Mouse (Mus musculus): ENCODE measurements around the gene Timmdc1.

Timmdc1 gene

GRCm38 (mm10) chr16:38522129-38523084 is at the start of gene Timmdc1:
Timmdc1 (minus strand) TSS chr16:38522663.
- DNase-seq (ENCODE audit: low spot score): peak; percentile 97

DNA sequence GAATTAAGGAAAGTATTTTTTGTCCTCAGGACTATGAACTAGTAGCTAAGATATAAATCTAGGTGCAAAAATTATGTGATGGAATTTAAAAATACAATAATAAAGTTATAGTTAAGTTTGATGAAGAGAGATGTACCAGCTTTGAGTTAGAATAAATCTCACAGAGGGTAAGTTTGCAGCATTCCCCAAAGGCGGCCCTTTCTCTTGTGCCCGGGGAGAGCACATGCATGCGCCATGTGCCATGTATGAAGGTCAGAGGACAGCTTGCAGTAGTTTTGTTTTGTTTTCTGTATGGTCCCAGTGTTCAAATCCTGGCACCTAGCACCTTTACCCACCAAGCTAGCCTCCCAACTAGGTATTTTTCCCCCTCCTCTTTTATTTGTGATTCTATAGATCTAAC is 49.0 kb upstream of the Timmdc1 start:
- no peak for DNase-seq (ENCODE audit: low spot score)

DNA sequence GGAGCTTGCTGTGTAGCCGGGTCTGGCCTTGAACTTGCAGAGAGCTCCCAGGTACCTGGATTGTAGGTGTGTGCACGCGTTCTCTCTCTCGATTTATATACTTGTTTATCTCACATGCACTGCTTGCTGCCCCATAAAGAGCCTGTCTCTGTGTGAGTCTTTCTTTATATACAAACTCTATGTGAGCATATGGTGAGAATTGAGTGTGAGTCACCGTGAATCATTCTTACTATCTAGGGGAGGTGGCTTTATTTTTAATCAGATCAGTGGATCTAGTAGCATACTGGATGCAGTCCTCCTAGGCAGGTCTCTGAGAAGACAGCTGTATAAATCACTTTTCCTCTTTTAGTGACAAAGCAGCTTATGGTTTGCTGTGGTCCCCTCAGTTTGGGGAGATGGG is 45.7 kb upstream of the Timmdc1 start:
- DNase-seq (ENCODE audit: low spot score): no peak

GRCm38 (mm10) chr16:38563516-38563915 is 41.1 kb upstream of the Timmdc1 start:
- DNase-seq (ENCODE audit: low spot score): no peak

DNA sequence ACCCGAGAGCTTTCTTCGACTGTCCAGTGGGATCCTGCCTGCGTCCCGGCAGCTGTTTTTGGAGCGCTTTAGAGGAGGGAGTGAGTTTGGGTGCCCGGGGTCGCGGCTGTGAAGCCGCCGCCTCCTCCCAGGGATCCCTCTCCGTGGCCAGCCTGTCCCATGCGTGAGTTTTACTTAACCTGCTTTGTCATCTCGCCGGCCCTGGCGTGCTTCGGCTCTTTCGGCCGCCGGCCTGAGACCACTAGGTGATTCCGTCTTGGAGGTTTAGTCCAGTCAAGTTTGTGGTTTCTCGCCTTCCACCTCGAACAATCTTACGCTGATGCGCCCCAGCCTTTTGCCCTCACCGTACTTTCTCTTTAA is 40.5 kb upstream of the Timmdc1 start:
- no peak for DNase-seq (ENCODE audit: low spot score)

GRCm38 (mm10) chr16:38562131-38562967 is 39.9 kb upstream of the Timmdc1 start:
- DNase-seq (ENCODE audit: low spot score): peak; percentile 95

- DNase-seq (ENCODE audit: low spot score): no peak
These were observed 35.8 kb upstream of the Timmdc1 start, which contains the start of gene Tmem39a for GRCm38 (mm10) chr16:38558221-38558748. Tmem39a (plus strand) TSS chr16:38558698.

- peak; percentile 28 for DNase-seq (ENCODE audit: low spot score)
These were observed 33.5 kb upstream of the Timmdc1 start for GRCm38 (mm10) chr16:38555988-38556387.

DNA sequence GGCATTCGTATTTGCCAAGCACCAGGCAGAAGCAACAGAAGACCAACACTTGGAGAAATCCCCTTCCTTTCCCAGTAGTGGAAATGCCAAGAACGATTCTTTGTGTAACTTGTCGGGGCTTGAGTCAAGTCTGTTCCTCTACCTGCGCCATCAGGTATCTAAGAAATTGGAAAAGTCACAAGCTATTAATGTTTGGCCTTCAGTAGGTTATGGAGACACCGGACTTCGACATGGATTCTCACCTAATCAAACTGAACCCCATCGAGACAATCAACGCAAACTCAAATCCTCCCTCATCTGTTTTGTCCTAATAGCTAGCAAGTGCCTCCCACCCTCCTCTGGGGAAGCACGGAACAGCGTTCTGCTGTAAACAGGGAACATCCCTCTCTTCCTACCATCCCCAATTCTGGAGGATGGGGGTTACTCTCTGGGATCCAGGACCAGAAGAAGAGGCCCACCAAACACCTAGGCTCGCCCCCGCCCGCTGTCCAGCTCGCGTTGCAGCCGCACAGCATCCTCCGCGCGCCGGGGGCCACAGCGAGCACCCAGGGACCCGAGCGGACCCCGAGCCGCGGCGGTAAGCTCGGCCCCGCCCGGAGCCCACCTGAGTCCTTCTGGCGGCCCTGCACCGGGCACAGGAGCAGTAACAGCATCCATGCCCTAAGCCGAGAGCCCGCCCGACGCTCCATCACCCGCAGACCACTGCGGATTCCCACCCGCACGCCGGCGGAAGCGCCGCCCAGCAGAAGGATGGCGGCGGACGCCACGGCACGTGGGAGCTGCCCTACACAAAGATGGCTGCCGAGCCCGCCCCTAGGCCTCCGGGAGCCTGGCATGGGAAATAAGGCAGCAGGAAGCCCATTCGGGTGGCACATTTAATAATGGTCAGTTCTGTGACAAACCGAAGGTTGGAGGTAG is 27.3 kb upstream of the Timmdc1 start, which contains the start of gene Poglut1:
Gene Poglut1, minus strand, starts transcription at position 780 of the 918 bp plus-strand sequence.
- DNase-seq (ENCODE audit: low spot score): peak; percentile 84

GRCm38 (mm10) chr16:38548000-38548399 is 25.5 kb upstream of the Timmdc1 start:
- no peak for DNase-seq (ENCODE audit: low spot score)

DNA sequence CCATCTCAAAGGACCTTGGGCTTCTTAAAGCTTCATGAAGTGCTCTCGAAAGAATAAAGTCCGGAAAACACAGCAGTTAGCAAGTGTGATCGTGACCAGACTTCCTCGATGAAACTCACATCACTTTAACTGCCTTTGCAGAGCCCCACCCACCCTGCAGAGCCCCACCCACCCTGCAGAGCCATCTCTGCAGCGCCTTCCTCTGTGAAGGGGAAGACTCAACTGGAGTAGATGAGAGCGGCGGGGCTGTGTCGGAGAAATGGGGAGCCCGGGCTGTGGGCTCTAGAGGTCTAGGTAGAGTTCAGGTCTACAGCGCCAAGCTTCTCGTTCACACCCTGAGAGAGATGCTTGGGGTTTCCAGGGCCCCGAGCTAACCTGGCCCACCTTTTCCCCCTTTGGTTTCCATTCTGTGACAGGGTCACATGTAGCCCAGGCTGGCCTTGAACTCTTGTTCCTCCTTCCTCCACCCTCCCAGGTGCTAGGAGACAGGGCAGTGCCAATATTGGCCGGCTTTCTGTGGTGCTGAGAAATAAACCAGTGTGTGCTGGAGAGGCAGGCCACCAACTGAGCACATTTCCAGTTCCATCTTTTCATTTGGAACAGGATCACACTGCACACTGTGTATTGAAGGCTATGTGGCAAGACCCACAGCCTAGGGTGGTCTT is 16.4 kb upstream of the Timmdc1 start:
- no peak for DNase-seq (ENCODE audit: low spot score)

DNA sequence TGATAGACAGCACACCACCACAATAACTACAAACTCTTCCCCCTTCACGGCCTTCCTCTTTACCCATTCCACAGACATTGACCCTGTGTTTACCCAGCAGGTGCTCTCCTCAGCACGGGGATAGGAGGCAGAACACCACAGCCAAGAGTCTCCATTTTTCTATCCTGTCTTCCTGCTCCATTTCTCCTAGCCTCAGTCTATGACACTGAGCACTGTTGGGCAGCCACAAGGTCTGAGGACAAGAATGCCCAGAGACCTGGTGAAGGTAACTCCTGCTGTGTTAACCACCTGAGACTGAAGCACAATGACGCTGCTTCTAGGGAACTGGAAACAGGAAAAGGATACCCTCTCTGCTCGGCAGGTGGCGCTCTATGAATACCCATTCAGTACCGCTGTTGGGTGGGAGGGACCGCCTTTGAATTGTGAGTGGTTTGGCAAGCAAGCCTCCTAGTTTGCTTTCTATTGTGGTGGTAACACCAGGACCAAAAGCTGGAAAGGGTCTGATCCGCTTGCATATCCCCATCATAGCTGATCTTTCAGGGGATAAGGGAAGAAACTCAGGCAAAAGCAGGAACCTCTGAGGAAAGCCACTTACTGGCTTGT is 14.2 kb upstream of the Timmdc1 start:
- DNase-seq (ENCODE audit: low spot score): peak; percentile 84

DNA sequence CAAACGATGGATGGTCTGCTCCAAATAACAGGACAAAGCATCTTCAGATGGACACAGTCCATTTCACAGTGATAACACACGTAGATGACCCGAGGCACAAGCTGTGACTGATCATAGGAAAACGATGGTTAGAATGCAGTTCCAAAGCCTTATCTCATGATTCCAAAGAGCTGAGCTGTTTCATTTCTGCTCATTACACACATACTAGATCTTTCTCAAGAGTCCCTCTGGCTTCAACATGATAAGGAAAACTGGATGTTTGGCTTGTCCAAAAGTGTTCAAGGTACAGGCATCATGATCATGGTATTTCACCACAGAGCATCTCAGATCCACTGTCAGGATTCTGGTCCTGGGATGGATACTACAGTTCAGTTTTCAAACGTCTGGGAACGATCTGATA is 3.8 kb upstream of the Timmdc1 start:
- DNase-seq (ENCODE audit: low spot score): no peak

DNA sequence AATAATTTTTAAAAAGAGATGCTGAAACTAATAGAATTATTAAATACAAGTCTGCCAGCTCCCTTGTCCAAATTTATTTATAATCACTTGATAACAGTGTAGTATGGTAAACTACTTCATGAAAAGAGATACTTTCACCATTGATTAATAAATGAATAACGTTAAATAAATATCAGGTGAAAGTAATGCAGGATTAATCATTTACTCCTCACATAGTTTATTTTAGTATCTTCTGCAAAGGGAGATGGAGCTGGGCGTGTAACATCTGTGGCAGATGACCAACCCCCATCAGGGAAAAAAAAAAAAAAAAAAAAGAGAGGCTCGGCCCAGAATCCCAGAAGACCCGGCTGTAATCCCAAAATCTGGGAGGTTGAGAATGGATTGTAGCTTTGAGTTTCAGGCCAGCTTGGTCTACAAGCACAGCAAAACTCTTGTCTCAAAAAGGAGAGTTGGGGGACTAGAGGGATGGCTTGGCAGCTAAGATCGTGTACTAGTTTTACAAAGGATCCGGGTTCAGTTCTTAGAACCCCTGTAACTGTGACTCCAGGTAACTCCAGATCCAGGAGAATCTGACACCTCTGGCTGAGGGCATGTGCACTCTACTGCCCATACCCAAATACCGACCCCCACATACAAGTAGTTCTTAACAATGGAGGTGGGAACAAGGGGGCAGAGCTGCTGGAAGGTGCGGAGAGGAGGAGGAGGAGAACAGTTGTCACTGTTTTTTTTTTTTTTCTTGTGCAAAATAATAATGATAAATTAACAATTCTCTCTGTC is 1.1 kb downstream of the Timmdc1 start:
- DNase-seq (ENCODE audit: low spot score): no peak

DNA sequence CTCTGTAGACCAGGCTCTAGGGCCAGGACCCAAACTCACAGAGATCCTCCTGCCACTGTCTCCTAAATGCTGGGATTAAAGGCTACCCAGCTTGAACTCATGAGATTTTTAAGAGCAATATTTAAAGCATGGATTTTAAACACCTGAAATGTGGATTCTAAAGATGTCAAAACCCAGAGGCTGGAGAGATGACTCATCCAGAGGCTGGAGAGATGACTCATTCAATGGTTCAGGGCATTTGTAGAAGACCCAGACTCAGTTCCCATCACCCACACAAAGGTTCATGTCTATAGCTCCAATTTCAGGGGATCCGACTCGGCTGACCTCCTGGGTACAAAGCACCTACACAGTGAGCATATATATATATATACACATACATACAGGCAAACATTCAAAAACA is 3.3 kb downstream of the Timmdc1 start:
- no peak for DNase-seq (ENCODE audit: low spot score)

- DNase-seq (ENCODE audit: low spot score): no peak
These were observed 11.6 kb downstream of the Timmdc1 start for GRCm38 (mm10) chr16:38510846-38511245.

DNA sequence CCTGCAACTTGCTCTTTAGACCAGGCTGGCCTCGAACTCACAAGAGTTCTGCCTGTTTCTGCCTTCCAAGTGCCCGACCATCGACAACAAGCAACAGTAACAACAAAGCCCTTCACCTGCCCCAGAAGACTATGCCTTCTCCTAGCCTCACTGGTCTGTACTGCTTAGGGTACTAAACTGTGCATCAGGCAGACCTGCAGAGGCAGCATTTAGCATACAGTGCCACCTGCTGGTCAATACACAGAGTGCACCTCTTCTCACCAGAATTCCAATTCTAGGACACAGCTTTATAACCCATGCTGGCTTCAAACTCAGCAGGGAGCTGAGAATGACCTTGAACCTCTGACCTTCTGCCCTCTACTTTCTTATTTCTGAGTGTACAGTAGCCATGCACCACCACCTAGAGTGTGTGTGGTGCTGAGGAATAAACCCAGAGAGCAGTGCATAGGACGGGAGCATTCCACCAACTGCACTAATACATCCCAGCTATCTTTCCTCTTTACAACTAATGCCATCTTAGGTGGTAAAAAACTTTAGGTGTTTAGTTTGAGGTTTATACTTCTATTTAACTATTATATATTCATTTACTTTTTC is 16.3 kb downstream of the Timmdc1 start:
- DNase-seq (ENCODE audit: low spot score): peak; percentile 79

- DNase-seq (ENCODE audit: low spot score): no peak
These were observed 18.9 kb downstream of the Timmdc1 start for GRCm38 (mm10) chr16:38503528-38503927.

GRCm38 (mm10) chr16:38502469-38502868 is 20.0 kb downstream of the Timmdc1 start:
- DNase-seq (ENCODE audit: low spot score): no peak

Measured in layer of hippocampus, adult 11-12 months (tissue).